Mouse (Mus musculus): ENCODE measurements around the gene Ina. TPM values are rescaled to one million over a fixed set of nuclear protein-coding genes. Genes with fewer than 3 reads are reported as not detected.
A peak's percentile ranks its signal among the peaks of the same experiment; 100 is the strongest.

The Ina gene
- polyA plus RNA-seq, 1 experiment from 2014 or later = 2.3 TPM

DNA sequence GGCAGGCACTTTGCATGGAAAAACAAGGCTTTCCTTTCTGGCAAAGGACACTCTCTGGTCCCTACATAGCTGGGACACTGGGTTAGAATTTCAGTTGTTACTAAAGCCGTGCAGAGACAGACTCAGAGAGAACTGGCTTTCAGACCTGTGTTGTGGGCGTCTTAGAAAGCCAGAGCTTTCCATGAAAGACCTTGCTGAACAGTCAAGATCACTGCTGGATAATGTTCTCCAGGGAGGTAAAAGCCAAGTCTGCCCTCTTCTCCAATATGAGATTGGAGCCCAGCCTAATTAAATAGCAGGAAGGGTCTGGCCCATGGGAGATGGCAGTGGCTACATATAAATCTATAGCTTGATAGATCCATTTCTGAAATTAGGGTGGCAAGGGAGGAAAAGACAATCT is 3.8 kb downstream of the Ina start:
- Histone ChIP-seq H3K9me3 (no peaks in the 10 kb centered on the region), H3K4me2 (no peak overlapping the region), H3K9ac (no peak overlapping the region), H3K27me3 (peaks cover 47% of the 10 kb centered on the region), H3K27ac (no peak overlapping the region), H3K4me1 (peaks cover 18% of the 10 kb centered on the region), H3K36me3 (no peaks in the 10 kb centered on the region), H3K4me3 (no peak overlapping the region)
- WGBS = 40% methylated on average over 2 of the region's 2 CpGs
- no peak for ATAC-seq (ENCODE audit: borderline replicate concordance, extremely low read depth, low FRiP score, low TSS enrichment)

DNA sequence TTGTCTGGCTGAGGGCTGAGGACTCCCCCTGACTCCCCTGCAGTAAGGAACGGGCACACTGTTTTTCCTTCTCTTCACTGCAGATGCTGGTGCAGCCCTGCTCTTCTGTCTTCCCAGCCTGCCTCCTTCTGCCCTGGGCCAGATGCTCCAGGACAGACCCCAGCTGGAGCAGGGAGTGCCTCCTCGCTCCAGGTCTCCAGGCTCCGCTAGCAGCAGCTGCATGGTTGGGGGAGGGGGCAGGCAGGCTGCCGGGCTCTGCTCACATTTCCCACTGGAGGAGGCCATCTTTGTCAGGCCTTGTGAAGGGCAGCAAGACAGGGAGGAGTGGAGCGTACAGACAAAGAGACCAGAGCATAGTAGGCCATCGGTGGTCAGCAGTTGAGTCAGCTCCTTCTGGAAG is 4.8 kb downstream of the Ina start:
- Histone ChIP-seq H3K9ac (no peak overlapping the region), H3K4me2 (no peak overlapping the region), H3K27me3 (peaks cover 37% of the 10 kb centered on the region), H3K27ac (no peak overlapping the region), H3K9me3 (no peaks in the 10 kb centered on the region), H3K36me3 (no peaks in the 10 kb centered on the region), H3K4me1 (peaks cover 15% of the 10 kb centered on the region), H3K4me3 (no peak overlapping the region)
- 20% methylated on average over 6 of the region's 6 CpGs for WGBS
- no peak for ATAC-seq (ENCODE audit: borderline replicate concordance, extremely low read depth, low FRiP score, low TSS enrichment)

DNA sequence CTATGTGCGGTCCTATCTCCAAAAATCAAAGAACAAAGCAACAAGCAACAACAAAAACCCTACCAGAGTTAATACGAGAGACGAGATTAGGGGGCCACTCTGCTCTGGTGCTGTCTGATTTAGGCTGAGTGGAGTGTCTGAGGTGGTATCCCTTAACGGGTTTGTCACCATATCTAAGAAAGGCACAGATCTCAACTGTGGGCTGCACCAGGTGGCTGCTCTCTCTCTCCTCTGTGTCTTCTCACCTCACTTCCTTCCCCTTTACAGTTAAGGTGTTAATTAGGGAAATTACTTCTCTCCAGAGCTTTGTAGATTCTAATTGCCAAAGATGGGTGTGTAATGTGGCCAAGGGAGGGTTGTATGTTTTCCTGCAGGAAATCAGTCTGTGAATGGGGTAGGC is 8.2 kb downstream of the Ina start:
- Histone ChIP-seq H3K4me2 (no peak overlapping the region), H3K4me1 (peaks cover 10% of the 10 kb centered on the region), H3K9ac (no peak overlapping the region), H3K27me3 (peaks cover 8% of the 10 kb centered on the region), H3K27ac (no peak overlapping the region), H3K4me3 (no peak overlapping the region), H3K9me3 (no peaks in the 10 kb centered on the region), H3K36me3 (no peaks in the 10 kb centered on the region)
- WGBS = 80% methylated on average over 4 of the region's 4 CpGs
- ATAC-seq (ENCODE audit: borderline replicate concordance, extremely low read depth, low FRiP score, low TSS enrichment) = no peak

DNA sequence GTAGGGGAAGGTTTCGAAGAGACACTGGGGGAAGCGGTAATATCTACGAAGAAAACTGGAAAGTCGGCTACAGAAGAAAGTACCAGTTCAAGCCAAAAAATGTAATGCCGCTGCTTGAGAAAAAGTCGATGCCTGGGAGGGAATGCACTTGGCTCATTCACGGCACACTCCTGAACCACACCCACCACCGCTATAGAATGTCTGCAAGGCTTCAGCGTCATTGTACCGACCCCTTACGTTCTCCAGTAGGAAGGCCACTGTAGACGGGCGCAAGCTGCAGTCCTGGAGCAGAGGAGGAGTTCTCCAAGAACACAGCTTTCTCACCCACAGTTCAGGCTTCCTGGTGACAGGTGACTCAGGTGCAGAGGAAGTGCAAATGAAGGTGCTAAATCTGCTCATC is 9.0 kb downstream of the Ina start:
- H3K4me2 ChIP-seq = no peak overlapping the region
- H3K36me3 ChIP-seq = no peaks in the 10 kb centered on the region
- peaks cover 10% of the 10 kb centered on the region for H3K4me1 ChIP-seq
- no peaks in the 10 kb centered on the region for H3K9me3 ChIP-seq
- 67% methylated on average over 13 of the region's 13 CpGs for WGBS
- H3K27me3 ChIP-seq = 0 out of 2 replicates have a peak, but pooled peaks cover 3% of the 10 kb centered on the region
- no peak for ATAC-seq (ENCODE audit: borderline replicate concordance, extremely low read depth, low FRiP score, low TSS enrichment)
- H3K4me3 ChIP-seq = no peak overlapping the region
- H3K27ac ChIP-seq = no peak overlapping the region
- H3K9ac ChIP-seq = no peak overlapping the region

DNA sequence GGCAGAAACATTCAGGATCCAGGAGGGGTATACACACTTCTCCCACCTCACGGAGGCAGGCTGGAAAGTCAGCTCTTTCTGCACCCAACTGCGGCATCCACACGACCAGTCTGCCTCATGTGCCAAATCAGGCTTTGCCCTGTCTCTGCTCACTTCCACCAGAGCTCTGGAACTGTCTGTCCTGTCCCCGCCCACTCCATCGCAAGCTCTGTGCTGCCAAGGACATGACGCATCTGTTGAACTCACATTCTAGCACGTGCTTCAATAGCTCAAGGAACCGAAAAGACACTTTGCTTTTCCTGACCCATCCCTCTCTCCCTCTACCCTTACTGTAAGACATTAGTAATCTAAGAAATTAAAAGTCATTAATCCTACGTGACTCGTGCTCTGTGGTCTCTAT is 10.5 kb downstream of the Ina start:
- no peak overlapping the region for H3K4me2 ChIP-seq
- no peaks in the 10 kb centered on the region for H3K9me3 ChIP-seq
- no peak overlapping the region for H3K9ac ChIP-seq
- H3K4me1 ChIP-seq = peaks cover 10% of the 10 kb centered on the region
- no peaks in the 10 kb centered on the region for H3K36me3 ChIP-seq
- H3K27me3 ChIP-seq = no peaks in the 10 kb centered on the region
- ATAC-seq (ENCODE audit: borderline replicate concordance, extremely low read depth, low FRiP score, low TSS enrichment) = peak; percentile 90
- 32% methylated on average over 10 of the region's 10 CpGs for WGBS
- H3K27ac ChIP-seq = no peak overlapping the region
- H3K4me3 ChIP-seq = no peak overlapping the region

DNA sequence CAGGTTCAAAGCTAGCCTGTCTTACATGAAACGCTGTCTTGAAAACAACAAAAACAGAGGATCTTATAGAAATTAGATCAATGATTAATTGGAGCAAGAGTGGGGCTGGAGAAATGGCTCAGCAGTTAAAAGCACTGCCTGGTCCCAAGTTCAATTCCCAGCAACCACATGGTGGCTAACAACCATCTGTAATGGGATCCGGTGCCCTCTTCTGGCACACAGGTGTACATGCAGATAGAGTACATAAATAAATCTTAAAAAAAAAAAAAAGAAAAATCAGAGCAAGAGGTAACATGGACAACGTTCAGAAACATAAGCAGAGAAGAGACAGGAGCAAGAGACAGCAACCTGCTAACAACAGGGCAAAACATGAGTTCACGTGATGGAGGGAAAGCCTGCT is 12.0 kb downstream of the Ina start:
- no peaks in the 10 kb centered on the region for H3K9me3 ChIP-seq
- H3K27ac ChIP-seq = no peak overlapping the region
- ATAC-seq (ENCODE audit: borderline replicate concordance, extremely low read depth, low FRiP score, low TSS enrichment) = no peak
- H3K9ac ChIP-seq = no peak overlapping the region
- peaks cover 10% of the 10 kb centered on the region for H3K4me1 ChIP-seq
- WGBS = 84% methylated on average over 4 of the region's 4 CpGs
- no peak overlapping the region for H3K4me2 ChIP-seq
- no peak overlapping the region for H3K4me3 ChIP-seq
- no peaks in the 10 kb centered on the region for H3K36me3 ChIP-seq
- H3K27me3 ChIP-seq = no peaks in the 10 kb centered on the region

DNA sequence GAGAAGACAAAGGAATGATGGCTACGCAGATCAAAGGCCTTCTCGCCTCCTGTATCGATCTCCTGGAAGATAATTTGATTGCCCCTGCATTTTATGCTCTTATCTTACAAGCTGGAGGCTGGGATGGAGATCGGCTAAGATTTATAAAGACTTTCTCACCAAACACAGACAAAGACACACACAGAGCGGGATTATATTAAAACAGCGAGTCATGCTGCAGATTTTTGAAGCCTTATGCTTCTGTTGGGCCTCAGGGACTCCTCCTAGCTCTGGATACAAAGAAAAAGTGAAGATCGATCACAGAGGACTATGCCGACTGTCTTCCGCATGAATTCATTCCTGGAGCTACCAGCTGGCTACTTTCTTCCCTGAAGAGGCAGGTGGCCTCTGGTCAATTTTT is 15.3 kb downstream of the Ina start:
- Histone ChIP-seq H3K27me3 (no peaks in the 10 kb centered on the region), H3K4me3 (no peak overlapping the region), H3K27ac (no peak overlapping the region), H3K9me3 (no peaks in the 10 kb centered on the region), H3K9ac (no peak overlapping the region), H3K4me2 (no peak overlapping the region), H3K36me3 (peaks cover 13% of the 10 kb centered on the region; the same call in 1 of the 2 replicates), H3K4me1 (peaks cover 5% of the 10 kb centered on the region; the same call in 1 of the 2 replicates)
- WGBS = 81% methylated on average over 9 of the region's 9 CpGs
- no peak for ATAC-seq (ENCODE audit: borderline replicate concordance, extremely low read depth, low FRiP score, low TSS enrichment)

DNA sequence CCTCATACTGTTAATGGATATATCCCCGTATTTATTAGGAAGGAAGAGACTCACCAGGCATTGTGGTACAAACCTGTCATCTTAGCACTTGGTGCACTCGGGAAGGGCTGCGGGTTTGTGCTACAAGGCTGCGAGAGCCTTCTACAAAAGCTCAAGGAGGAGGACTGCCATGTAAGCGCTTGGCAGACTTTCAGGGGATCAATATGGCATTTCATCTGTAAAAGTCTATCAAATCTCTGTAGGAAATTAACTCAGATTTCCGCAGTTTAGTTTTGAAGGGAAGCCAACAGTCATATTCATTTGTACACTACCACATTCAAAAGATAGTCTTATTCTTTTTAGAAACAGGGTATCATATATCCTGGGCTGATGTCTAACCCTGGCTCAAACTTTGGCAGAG is 17.3 kb downstream of the Ina start:
- WGBS = 86% methylated on average over 6 of the region's 6 CpGs
- ATAC-seq (ENCODE audit: borderline replicate concordance, extremely low read depth, low FRiP score, low TSS enrichment) = no peak
- no peak overlapping the region for H3K4me2 ChIP-seq

DNA sequence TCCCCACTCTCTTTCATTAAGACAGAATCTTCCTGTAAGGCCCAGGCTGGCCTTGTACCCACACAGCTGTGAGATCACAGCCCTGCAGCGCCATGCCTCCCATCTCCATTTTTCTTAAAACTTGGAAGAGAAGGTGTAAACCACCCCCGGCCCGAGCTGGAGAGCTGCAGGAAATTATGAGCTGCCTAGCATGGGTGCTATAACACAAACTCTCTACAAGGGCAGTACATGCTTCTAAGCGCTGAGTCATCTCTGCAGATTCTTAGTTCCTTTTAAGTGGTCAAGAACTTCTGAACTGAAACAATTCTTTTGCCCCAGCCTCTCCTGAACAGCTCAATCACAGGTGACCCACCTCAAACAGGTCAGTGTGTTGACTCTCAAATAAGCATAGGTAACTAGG is 20.4 kb downstream of the Ina start:
- no peak overlapping the region for H3K4me3 ChIP-seq
- no peaks in the 10 kb centered on the region for H3K27me3 ChIP-seq
- 77% methylated on average over 4 of the region's 4 CpGs for WGBS
- ATAC-seq (ENCODE audit: borderline replicate concordance, extremely low read depth, low FRiP score, low TSS enrichment) = no peak
- no peaks in the 10 kb centered on the region for H3K4me1 ChIP-seq
- H3K36me3 ChIP-seq = peaks cover 31% of the 10 kb centered on the region
- H3K9ac ChIP-seq = no peak overlapping the region
- no peak overlapping the region for H3K27ac ChIP-seq
- no peaks in the 10 kb centered on the region for H3K9me3 ChIP-seq
- no peak overlapping the region for H3K4me2 ChIP-seq

More for the DNA sequence above, 17.3 kb downstream of the Ina start:
- no peak overlapping the region for H3K9ac ChIP-seq
- H3K4me1 ChIP-seq = no peaks in the 10 kb centered on the region
- no peaks in the 10 kb centered on the region for H3K27me3 ChIP-seq
- no peak overlapping the region for H3K27ac ChIP-seq
- H3K9me3 ChIP-seq = no peaks in the 10 kb centered on the region
- no peak overlapping the region for H3K4me3 ChIP-seq
- peaks cover 14% of the 10 kb centered on the region; the same call in 1 of the 2 replicates for H3K36me3 ChIP-seq

DNA sequence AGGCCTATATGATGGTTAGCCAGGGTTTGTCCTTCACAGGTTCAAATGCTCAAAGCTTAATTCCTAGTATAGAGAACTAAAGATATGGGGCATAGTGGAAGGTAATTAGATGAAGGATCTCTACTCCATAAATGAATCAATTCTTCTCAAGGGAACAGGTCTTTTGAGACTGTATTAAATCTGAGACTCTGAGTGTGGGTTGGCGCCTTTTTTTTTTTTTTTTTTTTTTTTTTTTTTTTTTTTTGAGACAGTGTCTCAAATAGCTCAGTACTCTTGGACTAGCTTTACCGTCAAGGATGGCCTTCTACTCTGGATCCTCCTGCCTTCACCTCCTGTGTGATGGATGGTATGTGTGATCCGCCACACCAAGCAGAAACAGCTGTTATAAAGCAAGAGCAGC is 22.1 kb downstream of the Ina start:
- Histone ChIP-seq H3K9ac (no peak overlapping the region), H3K4me3 (no peak overlapping the region), H3K36me3 (peaks cover 36% of the 10 kb centered on the region), H3K27me3 (no peaks in the 10 kb centered on the region), H3K9me3 (no peaks in the 10 kb centered on the region), H3K27ac (no peak overlapping the region), H3K4me1 (no peaks in the 10 kb centered on the region), H3K4me2 (no peak overlapping the region)
- 84% methylated on average over 3 of the region's 3 CpGs for WGBS
- no peak for ATAC-seq (ENCODE audit: borderline replicate concordance, extremely low read depth, low FRiP score, low TSS enrichment)

DNA sequence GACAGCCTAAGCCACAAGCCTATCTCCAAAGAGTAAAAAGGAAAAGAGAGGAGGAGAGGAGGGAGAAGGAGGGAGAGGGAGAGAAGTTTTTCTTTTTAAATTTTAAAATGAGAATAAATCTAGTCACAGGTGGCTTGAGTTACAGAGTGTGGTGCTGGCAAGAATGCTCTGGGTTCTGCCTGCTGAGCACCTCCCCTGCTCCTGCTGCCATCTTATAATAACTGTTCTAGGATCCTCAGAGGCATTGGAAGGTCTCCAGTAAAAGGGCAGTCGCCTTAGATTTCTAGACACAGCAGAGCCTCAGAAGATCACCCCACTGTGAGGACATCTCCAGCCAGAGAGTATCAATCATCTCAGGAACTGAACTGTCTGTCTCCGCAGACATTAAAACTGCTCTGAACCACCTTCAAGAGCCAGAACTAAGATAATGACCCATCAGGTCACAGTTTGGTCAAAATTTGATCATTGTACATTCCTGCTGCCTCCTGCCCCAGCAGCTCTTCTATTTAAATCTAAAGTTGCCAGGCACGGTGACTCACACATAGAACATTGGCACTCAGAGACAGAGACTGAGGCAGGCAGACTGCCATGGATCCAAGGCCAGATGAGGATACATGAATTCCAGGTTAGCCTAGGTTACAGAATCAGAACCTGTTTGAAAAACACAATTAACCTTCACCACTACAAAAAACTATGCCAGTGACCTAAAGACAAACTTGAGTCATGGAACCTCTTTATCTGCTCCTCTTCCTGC is 26.4 kb downstream of the Ina start:
- WGBS = 80% methylated on average over 3 of the region's 3 CpGs
- Histone ChIP-seq H3K9ac (no peak overlapping the region), H3K27me3 (no peaks in the 10 kb centered on the region), H3K4me3 (no peak overlapping the region), H3K27ac (no peak overlapping the region), H3K4me1 (no peaks in the 10 kb centered on the region), H3K36me3 (peaks cover 31% of the 10 kb centered on the region), H3K9me3 (no peaks in the 10 kb centered on the region), H3K4me2 (no peak overlapping the region)
- ATAC-seq (ENCODE audit: borderline replicate concordance, extremely low read depth, low FRiP score, low TSS enrichment) = no peak

DNA sequence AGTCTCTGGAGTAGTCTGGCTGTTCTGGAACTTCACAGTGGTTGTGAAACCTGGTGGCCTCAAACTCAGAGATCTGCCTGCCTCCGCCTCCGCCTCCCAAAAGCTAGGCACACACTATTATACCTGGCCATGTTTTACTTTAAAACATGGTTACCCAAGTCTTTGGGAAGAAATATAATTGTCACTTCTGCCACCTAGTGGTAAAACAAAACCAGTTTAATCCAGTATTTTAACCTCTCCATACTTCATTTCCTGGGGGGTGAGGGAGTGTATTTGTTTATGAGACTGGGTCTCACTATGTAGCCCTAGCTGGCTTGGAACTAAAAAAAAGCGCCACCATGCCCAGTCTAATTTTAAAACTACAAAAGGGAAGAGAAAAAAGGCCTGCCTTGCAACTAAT is 29.1 kb downstream of the Ina start:
- Histone ChIP-seq H3K4me1 (no peaks in the 10 kb centered on the region), H3K27me3 (no peaks in the 10 kb centered on the region), H3K9me3 (no peaks in the 10 kb centered on the region), H3K27ac (no peak overlapping the region), H3K9ac (no peak overlapping the region), H3K36me3 (peaks cover 33% of the 10 kb centered on the region), H3K4me2 (no peak overlapping the region), H3K4me3 (no peak overlapping the region)
- no peak for ATAC-seq (ENCODE audit: borderline replicate concordance, extremely low read depth, low FRiP score, low TSS enrichment)
- 81% methylated on average over 3 of the region's 3 CpGs for WGBS

DNA sequence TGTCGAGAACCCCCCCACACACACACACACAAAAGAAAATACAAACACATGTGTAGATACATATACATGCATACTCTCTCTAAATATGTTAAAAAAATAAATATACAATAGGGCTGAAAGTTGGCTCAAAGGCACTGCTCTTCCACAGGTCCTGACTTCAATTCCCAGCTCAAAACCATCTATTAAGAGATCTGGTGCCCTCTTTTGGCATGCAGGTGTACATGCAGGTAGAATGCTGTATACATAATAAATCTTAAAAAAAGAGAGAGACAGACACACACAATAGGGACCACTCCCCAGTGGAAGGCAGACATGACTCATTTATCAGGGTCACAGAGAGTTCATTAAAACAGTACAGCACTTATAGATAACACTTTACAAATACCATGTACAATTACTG is 31.8 kb downstream of the Ina start:
- H3K27ac ChIP-seq = no peak overlapping the region
- ATAC-seq (ENCODE audit: borderline replicate concordance, extremely low read depth, low FRiP score, low TSS enrichment) = no peak
- no peak overlapping the region for H3K4me3 ChIP-seq
- H3K27me3 ChIP-seq = no peaks in the 10 kb centered on the region
- H3K9me3 ChIP-seq = no peaks in the 10 kb centered on the region
- no peak overlapping the region for H3K4me2 ChIP-seq
- WGBS = 100% methylated on average over 1 of the region's 1 CpGs
- H3K9ac ChIP-seq = no peak overlapping the region
- peaks cover 18% of the 10 kb centered on the region for H3K4me1 ChIP-seq
- peaks cover 20% of the 10 kb centered on the region; the same call in 1 of the 2 replicates for H3K36me3 ChIP-seq
